Mouse (Mus musculus) forelimb bud, embryonic 11.5 days (tissue): ENCODE results near the gene Abtb1.
A peak's percentile ranks its signal among the peaks of the same experiment; 100 is the strongest.

ENCODE experiments used
- DNase-seq: peaks from one replicate; pipeline ENCODE4 v3.0.0-alpha.2; 2012; ENCODE audit warnings: low read depth, low spot score

Abtb1 gene

DNA sequence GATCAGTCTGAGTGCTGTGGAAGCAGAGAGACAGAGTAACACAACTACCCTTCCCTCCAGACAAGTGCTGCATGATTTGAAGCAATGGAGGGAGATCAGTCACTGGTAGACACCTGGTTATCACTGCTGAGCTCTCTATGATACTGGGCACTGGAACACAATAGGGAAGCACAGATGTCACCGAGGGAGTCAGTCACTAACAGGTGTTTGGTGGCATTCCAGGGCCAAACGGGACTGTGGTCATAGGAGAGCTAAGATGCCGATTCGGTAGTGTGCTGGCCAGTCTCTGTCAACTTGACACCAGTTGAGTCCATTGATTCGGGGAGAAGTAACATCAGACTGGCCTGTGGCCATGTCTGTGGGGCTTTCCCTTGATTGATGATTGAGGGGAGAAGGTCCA lies 12.7 kb upstream of the Abtb1 start:
- DNase-seq: no peak

DNA sequence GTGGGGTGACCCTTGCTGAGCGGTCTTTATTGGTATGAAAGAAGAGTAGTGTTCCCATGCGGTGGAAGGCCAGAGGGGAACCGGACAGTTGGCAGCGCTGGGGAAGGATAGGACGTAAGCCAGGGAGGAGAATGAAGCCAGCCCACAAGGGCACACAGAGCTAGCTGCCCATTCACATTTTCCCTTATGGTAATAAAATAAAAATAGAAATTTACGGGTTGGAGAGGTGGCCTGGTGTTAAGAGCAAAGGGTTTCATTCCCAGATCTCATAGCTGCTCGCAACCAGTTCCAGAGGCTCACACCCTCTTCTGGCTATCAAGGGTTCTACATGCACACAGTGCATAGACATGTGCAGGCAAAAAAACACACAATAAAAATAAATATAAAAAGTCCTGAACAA lies 8.2 kb upstream of the Abtb1 start:
- no peak for DNase-seq

DNA sequence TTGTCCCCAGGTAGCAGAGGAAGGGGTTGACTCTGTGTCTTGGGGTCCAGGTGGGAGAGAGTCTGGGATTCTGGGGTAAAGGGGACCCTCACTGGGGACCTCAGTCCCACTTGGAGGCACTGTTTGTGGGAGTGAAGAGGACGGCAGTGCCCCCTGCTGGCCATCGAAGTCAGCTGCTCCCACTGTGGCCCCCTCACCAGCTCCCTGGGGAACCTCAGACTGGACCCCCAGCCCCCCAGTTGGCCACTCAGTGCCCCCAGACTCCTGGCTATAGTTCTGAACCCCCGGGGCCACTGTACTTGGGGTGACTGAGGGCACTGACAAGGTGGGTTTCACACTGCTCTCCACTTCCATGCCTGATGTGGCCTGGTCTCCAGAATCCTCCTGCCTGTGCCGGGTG lies 7.5 kb upstream of the Abtb1 start:
- DNase-seq: no peak

DNA sequence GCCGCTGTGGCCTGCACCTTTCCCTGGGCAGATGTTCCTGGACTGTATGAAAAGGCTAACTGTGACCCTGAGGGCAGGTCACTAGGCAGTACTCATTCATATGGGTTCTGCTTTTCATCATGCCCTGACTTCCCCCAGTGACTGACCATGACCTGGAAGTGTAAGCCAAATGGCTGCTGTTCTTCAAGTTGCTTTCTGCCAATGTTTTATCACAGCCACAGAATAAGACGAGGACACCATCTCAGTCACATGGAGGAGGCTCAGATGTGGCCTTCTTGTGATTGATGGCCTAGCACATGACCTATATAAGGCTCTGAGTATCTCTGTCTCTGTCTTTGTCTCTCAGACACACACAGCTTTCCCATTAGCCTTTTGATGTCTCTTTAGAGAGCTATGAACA lies 5.8 kb upstream of the Abtb1 start:
- DNase-seq: no peak

DNA sequence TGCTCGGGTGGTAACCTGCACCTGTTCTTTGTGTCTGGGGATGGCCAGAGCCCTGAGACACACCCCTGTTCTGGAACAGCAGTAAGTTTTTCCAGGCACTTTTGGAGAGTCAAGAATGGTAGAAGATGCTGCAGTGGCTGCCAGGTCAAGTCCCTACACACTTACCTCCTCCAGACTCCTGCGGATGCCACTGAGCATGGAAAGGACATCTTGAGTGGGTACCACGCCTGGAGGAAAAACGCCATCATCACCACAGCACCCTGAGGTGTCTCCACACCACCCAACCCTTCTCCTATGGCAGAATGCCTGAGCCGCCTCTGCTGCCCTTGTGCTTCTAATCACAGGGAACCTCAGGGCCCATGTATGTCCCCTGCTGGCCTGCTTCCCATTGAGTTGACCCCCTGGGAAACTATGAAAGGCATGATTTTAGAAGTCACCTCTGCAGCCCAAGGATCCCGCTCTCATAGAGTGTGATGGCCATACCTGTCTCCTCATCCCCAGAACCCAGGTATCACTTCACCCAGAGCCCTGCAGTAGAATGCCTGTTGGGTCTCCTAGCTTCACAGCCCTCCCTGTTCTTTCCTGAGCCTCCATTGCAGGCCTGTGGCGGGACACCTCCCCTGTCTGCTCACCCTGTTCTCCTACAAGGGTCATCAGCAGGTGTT lies 3.2 kb upstream of the Abtb1 start:
- no peak for DNase-seq

DNA sequence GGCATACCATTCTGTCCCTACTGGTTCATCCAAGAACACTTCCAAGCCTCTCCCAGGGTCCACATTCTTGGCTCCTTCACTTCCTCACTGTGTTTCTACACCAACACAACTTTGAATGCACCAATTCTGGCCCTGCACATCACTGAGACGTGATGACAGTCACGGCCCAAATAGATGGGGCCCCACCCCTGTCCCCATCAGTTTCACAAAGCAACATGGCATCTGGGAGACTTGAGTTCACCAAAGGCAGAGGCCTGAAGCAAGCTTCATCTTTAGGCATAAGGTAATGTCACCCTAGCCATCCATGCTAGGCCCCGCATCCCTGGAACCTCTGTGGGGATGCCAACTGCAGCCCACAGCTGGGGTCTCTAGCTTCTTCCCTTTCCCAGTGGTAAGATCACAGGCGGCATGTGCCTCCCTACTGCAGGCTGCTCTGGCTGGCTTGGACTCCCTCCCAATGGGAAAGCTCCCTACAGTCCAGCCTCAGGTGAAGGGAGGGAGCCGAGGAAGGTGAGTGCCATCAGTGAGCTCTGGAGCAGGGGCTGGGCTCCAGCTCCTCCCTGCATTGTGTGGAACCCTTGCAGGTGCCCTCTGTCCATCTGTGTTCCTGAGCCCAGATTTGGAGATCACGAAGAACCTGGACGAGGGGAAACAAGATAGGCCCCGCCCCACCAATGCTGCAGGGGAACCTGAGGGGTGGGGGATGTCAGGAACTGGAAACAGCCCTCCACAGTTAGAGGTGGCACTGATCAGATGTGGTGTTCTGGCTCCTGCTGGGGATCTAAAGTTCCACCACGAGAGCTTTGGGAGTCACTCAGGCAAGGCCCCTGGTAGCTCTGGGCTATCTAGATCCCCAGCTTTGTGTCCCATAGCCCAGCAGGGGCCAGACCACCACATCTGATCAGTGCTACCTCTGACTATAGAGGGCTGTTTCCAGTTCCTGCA lies 2.3 kb upstream of the Abtb1 start:
- DNase-seq: no peak

DNA sequence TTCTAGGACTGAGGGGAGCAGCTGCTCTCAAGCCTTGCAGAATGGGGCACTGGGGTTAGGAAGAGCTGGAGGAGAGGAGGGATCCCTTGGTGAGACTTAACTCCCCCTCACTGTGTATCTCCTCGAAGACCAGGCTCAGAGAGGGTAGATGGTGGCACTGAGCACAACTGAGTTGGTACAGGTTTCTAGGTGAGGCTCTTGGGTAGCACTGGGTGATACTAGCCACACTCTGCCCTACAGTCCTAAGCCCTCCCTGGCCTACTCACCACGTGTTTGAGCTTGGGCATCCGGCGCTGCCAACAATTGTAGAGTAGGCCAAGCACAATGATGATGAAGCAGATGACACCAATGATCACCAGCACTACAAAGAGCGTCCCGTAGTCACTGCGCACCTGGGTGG lies 1.5 kb upstream of the Abtb1 start:
- no peak for DNase-seq

DNA sequence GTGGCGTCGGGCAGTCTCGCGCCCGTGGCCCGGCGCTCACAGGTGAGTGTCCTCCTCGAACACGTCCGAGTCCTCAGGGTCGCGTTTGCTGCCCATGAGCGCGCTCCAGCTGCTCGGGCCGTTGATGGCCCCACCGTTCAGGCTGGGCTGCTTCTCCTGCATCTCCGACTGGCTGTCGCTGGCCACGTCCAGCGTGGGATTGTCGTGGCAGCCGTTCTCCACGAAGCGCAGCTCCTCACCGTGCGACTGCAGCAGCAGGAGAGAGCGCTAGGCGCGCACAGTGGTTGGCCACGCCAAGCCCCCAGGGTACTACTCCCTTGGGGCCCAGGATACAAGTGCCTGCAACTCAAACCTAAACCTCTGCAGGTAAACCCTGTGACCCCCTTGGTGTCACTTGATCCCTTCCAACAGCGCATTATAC lies 957 bp upstream of the Abtb1 start:
- peak; percentile 49 for DNase-seq

DNA sequence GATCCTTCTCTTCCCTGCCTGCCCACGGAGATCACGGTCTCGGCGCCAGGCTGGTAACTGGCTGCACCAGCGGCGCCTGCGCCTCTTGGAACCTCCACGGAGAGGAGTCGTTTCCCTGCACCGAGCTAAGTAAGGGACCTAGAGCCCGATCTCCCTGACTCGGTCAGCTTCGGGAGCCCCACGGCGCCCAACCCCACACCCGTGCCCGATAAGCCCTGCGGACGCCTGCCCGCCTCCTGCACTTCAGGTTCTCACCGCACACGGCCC lies 337 bp downstream of the Abtb1 start:
- no peak for DNase-seq

DNA sequence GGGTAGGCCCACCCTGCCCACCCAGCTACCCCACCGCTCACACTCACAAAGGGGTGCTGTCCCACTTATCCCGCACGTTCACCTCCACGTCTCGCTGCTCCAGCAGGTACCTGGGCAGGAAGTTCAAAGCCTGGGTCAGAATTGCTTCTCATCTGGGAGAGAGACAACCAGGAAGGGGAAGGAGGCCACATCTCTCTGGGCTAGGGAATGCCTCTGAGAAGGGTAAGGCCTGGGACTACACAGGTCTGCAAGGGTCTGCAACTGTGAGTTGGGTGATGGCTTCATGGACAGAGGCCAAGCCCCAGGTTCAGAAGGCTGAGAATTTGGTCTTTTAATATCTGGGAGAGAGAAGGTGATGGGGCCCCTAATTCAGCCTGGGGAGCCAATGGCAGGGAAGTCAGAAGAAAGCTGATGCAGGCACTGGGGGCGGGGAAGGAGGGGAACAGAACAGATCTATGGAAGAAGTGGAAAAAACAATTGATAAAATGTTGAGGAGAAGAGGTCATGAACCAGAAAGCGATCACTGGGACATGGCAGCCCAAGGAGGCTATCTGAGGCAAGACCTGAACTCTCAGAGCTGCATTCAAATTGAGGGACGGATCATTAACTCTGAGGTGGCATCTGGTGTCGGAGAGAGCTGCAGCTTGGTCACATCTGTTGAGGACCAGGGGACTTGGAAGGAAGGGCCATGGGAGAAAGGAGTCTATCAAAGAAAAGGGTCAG lies 832 bp downstream of the Abtb1 start:
- DNase-seq: no peak

DNA sequence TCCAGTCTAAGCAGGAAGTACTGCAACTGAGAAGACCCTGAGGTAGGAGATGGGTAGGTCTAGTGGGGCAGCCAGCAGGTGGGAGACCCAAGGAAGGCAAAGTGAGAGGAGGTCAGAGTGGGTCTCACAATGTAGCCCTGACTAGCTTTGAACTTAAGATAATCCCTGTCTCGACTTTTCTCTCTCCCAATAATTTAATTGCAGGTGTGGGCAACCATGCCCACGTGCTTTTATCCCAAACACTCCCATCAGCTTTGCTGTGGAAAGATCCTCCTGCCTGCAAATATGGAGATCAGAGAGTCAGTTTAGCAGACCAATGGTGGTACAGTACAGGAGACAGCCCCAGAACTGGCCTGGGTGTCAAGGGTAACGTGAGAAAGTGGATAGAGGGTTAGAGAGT lies 1.6 kb downstream of the Abtb1 start:
- no peak for DNase-seq

DNA sequence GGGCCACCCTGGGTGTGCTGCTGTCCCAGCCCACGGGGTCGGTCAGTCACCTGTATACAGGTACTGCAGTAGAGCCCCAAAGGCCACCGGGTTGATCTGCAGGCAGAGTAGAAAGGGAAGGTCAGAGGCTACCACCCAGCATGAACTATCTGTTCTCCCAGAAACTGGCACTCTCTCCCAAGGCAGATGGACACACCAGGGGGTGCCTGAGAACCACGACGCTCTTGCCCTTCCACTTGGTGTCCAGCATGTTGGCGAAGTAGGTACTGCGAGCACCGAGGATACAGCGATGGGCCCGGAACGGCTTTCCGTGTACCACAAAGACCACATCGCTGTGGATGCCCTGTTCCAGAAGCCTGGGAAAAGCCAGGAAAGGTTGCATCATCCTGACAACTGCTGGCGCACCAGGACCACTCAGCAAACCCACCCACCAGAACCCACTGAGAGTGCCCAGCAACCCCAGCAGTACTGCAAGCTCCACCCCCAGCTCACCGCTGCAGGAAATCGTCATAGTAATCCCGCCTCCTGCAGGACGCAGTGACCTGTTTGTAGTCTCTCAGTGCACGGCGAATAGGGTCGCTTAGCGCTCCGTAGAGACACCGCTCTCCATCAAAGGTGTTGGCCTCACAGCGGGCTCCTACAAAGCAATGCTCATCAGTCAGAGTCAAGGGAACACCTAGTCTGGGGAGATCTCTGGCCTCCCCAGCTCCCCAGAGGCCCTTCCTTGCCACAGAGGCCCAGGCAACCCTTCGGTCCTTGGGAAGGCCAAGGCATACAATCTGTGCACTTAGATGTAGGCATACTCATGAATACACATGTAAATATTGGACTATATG lies 2.4 kb downstream of the Abtb1 start:
- DNase-seq: no peak

DNA sequence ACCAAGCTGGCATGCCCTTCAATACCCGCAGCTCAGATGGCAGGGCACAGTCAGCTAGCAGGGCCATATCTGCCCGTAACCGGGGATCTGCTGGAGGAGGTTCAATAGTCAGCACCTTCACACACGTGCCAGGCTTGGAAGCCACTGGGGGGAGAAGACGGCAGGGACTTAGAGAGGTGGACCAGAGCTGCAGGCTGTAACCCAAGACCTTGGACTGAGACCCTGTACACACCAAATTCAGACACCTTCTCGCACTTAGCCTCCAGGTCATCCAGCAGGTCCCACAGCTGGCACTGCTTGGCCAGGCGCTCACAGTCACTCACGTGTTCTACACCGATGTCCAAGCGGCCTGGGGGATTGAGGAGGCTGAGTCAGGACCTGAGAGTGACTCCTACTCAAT lies 3.2 kb downstream of the Abtb1 start:
- no peak for DNase-seq

DNA sequence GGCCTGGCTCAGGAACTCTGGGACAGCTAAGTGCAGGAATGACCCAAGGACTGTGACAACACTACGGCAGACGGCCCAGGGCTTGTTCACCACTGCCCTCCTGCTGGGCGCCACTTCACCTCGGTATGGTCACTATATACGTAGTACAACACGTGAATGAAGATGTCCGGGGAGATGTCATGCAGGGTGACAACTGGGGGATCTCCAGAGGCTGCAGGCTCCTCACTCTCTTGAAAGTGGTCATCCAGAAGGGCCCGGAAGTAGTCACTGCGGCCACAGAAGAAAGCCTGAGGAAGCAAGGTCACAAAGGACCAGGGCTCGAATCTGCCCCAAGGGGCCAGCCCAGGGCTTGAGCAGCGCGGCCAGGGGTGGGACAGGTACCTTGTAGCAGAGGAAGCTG lies 3.8 kb downstream of the Abtb1 start:
- DNase-seq: no peak

DNA sequence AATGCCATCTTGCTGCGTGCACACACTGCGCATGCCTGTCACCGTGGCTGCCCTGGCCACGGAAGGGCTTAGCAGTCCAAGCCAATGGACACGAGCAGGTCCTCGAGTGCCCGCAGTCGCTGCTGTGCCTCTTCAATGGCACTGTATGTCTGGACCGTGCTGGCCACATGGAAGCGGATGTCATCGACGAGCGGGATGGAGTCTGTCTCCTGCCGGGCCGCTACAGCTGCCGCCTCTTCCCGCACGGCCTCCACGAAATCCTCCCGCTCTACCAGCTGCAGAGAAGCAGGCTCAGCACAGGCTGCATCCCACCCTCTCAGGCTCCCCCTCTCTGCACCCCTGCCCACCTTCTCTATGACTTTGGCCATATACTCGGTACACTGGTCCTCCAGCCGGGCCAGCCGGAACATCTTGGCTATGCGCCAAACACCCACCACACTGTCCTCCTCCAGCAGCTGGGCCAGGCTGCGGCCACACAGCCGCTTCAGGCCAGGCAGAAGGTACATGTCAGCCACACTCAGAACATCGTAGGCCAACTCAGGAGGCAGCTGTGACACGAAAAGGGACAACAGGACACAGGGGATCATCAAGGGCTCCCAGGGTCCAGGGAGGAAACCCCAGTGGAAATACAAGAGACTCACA lies 5.5 kb downstream of the Abtb1 start:
- DNase-seq: no peak

DNA sequence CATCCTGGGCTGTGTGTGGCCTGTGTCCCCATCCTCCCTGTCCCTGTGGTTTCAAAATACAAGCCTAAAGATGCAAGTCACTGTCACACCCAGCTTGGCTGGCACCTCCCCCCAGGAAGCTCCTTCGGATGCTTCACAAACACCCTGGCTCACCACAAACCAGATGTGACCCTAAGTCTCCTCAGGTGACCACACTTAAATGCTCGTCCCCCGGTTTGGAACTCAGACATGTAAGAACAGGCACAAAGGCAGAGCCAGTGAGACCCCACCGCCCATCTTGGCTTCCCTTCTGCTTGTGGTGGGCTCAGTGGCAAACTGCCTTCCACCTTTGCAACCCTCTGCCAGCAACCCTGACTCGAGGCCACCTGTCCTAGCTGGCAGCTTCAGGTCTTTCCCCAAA lies 6.7 kb downstream of the Abtb1 start:
- no peak for DNase-seq

DNA sequence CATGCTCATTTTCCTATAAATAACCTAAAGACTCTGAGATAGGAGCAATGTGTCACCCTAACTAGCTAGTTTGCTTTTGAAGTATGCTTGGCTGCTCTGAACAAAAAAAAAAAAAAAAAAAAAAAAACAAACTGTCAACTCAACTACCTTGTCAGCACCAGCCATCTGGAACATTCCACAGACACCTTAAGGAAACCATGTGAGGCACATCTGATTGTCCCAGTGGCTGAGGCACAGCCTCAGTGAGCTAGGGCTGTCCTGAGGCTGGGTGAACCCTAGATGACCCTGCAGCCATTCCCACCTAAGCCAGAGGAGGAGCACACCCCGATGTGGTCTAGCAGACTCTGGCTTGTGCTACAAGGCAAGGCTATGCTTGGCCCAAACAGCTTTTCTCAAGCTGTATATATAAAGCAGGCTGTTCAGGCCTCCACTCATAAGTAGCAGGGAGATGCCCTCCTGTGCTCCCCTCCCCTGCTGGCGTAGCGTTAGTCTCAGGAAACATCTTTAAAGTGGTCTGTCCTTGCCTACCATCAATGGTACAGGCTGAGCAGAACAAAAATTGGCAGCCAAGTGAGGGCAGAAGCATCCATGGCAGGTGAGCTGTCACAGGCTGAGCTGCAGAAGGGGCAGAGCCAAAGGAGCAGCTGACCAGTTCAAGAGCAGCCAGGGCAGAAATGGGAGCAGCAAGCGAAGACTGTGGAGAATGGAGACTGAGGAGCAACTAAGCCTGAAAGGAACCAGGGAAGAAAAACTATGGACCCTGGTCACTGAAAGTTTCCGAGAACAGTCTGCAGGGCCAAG lies 8.2 kb downstream of the Abtb1 start:
- DNase-seq: no peak

DNA sequence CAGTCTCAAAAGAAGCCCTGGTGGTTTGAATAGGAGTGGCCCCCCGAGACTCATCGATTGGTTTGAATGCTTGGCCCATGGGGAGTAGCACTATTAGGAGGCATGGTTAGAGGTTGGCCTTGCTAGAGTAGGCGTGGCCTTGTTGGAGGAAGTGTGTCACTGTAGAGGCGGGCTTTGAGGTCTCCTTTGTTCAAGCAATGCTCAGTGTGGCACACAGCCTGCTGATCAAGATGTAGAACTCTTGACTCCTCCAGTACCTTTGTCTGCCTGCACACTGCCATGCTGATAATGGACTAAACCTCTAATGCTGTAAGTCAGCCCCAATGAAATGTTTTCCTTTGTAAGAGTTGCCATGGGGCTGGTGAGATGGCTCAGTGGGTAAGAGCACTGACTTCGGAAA lies 9.1 kb downstream of the Abtb1 start:
- no peak for DNase-seq

DNA sequence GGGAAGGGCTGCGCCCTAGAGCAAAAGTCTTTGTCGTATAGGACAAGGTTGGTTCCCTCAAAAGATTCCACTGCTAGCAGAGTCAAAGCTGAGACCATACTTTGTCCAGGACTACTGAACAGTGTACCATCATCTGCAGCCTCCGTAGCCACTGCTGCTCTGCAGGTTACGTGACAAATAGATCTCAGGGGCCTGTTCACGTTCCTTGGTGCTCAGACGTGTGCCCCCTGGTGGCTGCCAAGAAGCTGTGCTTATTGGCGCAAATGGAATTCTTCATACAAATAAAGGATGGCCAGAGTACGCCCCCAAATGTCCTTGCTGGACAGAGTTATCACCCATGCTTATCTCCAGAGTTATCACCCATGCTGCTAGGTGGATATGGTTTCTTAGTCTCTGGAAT lies 10.3 kb downstream of the Abtb1 start:
- DNase-seq: peak; percentile 73

DNA sequence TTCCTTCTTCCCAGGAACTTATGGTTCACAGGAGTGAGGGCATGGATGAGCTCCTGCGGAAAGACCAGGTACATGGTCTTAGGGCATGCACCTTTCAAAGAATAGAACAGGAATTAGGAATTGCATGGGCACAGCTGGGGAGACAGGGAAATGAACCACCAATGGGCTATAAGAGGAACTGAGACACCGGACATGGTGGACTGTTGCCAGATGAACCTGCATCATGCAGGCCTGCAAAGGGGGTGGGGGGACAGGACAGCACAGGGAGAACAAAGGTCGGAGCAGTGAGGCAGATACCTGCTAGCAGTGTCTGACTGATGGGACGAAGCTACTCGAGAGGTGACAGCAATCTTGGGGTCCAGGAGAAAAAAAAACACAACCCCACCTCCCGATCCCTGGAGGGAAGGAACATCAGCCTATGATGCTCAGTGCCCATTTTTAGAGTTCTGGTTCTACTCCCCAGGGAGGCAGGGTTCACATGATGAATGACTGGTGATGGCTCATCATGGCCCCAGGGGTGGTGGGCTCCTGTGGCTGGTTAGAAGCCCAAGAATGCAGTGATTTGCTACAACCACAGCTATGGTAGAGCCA lies 11.6 kb downstream of the Abtb1 start:
- DNase-seq: no peak
